Mouse (Mus musculus) G1E-ER4 (cell line): ENCODE results near the gene Opa1. TPM values are rescaled to one million over a fixed set of nuclear protein-coding genes. Genes with fewer than 3 reads are reported as not detected.

Source experiments
- GATA1 ChIP-seq: IDR thresholded peaks from one replicate; pipeline ENCODE4 v1.8.0; 2012; ENCODE audit warnings: low read length, inconsistent platforms
- polyA plus RNA-seq: library from polyadenylated mRNA; stranded (reverse); fragments of >175 nt; gene quantifications from 2 replicates; pipeline ENCODE4 v1.2.3, GENCODE M21; 2012

Opa1 gene
- polyA plus RNA-seq, 1 experiment, result 34.5 TPM

DNA sequence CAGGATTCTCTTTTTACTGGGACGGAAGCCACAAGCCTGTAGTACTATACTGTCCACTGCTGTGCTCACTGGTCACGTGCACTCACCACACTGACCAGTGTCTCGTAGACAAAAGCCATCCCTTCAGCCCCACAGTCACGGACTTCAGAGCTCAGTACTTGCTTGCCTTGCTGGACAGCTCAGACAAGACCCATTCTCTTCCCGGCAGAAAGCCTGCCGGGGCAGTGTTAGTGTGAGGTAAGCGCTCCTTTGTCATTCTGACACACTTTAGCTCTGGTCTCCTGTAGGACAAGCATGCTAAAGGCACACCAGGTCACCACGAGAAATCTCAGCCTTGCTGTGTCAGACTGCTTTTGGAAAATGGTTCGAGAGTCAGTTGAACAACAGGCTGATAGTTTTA lies 35.6 kb downstream of the Opa1 start:
- TF ChIP-seq GATA1, result no peak

DNA sequence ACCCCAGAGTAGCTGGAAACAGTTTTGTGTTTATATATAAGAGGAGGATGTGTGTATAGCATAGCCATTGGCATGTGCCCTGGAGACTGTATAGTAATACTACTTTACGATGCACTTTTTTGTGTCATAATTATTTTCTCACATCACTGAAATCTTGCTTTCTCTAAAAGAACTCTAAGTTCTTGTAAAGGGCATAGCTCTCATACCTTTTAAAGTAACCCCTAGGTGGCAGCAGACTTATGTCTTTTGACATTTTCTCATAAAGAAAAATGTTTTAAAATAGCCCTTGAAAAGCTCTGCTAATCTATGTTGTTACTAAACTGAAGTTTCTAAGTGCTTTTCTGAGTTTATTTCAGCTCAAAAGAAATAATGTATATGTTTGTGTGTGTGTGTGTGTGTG lies 49.9 kb downstream of the Opa1 start:
- TF ChIP-seq GATA1, result no peak

DNA sequence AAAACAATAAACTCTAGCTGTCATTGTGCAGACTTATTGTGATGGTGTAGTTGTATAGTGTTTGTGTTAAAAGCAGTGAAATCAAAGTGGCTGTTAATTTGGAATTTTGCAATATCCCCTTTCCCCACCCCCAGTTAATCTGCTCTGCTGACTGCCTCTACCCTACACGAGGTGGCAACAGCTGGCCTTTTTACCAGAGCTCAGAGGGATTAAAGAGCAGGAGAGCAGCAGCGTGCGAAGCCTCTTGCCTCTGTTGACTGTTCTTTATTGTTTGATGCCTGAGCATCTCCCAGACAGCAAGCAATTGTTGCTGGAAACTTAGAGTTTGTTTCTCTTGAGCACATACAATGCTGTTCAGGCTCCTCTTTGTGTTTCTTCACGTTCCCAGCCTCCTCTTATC lies 56.6 kb downstream of the Opa1 start:
- no peak for TF ChIP-seq GATA1

DNA sequence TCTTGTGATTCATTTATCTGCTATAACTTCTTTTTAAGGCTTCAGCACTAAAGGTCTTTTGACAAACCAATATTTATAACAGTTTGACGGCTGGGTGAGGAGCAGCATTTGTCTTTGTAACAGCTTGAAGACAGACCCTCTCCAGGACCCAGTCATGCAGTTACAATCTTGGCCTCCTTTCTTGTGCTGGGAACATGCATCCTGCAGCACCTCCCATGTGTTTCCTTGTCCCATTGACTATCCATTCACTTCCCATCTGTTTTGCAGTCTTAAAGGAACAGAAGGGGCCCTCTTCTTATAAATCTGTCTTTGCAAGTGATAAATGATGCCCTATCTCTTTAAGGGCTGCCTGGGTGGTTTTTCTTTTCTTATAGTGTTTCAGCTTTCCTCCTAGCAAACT lies 63.2 kb downstream of the Opa1 start:
- no peak for TF ChIP-seq GATA1

DNA sequence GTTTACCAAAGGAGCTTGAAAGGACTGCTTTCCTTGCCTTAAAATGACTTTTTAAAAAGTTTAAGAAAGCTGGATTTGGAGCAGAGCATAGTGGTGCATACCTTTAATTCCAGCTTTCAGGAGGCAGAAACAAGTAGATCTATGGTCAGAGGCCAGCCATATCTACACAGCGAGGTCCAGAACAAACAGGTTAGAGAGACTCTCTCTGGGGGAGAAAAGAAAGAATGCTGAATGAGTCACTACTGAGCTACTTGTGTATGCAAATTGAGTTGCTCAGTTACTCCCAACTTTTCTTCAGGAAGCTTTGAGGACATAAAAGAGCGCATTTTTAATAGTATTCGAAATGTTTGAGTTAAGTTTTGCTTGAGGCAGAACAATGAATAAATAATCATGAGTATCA lies 65.7 kb downstream of the Opa1 start:
- TF ChIP-seq GATA1, result no peak

DNA sequence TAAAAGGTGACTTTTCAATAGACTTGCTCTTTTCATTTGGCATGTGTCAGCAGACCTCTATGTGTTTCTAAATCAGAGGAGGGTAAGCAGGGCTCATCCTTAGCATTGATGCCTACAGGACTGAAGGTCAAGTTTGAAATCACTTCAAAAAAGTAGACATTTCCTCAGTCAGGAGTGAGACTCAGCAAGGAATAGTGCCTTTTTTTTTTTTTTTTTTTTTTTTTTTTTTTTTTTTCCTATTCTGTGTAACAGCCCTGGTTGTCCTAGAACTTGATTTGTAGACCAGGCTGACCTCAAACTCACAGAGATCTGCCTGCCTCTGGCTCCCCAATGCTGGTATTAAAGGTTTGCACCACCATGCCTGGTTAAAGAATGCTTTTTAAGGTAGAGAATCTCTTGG lies 67.1 kb downstream of the Opa1 start:
- TF ChIP-seq GATA1, result no peak

DNA sequence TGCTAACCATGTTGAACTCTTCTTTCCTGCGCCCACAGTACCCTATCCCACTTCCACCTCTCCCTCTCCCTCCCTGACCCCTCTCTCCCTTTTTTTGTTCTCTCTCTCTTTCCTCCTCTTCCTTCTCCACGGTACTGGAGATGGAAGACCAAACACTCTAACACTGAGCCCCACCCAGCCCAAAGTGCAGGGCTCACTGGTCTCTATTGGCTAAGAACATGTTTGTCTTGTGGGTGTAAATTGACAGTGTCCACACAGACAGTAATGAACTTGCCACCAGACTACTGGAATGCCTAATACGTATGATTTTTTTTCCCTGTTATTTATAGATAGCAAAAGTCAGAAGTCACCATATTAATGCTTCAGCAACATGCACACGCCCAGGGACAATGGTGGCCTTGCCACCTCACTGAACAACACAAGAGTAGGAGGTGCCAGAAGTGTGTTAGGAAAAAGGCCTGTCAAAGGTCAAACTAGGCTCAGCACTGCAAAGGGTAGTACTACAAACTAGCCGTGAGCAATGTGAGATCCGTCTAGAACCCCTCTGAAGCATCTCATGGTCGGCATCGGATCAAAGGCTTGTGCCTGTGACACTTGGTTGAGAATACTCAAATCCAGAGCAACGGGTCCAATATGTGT lies 77.2 kb downstream of the Opa1 start:
- TF ChIP-seq GATA1, result no peak

DNA sequence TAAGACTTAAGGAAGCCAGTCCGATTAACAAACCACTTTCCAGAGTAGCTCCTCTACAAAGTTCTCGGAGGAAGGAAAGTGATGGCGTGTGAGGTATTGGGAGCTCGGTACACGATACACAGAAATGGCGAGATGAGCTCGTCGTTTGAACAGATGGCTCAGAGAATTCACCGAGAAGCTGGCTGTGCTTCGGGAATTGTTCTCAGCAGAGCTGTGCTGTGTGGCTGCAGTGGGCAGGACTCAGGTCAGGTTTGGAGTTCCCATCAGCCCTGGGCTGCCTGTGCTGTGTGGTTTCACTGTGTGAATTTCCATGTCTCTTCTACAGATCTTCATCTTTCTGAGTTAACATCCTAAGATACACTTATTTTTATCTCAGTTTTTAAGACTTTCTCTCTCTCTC lies 77.8 kb downstream of the Opa1 start:
- no peak for TF ChIP-seq GATA1

DNA sequence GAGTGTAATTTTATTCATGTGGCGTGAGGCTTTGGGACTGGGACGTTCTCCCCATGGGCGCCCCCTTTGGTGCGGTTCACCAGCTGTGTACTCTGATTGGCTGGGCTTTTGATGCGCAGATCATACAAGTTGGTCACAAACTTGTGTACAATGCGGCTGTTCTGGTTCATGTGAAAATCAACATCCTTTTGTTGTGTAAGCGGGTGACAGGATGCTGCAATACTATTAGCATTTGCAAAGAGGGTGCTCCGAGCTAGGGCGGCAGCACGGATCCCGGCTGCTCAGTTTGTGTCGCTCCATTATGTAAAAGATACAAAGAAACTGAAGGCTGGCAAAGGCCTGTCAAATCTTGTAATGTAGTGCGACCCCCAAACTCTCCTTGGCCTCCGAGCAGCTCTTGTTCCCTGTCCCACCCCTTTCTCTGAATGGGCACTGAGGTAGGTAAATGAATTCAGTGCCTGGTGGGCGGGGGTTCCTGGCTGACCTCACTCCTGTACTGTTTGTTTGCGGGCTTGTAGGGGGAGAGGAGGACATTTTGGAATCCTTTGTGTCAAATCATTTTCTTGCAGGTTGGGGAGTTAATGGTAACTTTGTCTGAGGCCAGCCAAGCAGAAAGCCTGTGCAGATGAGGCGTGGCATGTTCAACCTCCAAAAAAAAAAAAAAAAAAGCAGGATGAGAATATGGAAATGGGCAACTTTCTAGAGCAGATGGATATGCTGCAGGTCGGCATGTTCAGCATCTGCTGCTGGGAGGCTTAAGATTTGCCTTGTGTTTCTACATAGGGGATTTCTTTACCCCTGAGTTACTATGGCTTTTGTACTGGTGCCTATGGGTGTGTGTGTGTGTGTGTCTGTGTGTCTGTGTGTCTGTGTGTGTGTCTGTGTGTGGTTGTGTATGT lies 78.8 kb downstream of the Opa1 start:
- TF ChIP-seq GATA1, result no peak

DNA sequence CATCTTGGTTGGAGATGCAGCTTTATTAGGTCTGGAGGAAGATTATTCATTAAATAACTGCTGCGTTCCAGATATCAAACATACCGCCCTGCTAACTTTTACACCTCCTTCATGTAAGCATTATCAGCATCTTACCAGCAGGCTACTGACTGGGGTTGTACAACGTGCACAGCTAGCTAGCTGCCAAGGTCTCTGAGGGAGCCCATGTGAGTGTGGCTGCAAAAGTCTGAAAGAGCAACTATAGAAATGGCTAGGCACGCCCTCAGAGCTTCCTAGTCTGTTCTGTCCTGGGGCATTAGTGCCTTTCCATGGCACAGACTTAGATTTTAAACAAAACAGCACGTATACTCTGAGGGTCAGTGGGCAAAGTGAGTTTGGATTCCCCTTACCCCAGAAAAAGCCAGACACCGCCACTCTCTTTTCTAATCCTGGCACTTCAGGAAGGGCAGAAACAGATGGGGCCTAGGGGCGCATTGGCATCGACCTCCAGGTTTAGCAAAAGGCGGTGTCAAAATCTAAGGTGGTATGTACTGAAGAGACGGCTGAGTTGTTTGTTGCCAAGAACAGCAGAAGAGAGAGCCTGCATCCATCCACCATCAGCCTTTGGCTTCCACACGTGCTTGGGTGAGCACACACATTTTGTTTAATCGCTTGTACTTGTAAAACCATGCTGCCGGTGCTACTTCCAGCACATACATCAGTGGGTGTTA lies 80.1 kb downstream of the Opa1 start:
- TF ChIP-seq GATA1, result no peak

DNA sequence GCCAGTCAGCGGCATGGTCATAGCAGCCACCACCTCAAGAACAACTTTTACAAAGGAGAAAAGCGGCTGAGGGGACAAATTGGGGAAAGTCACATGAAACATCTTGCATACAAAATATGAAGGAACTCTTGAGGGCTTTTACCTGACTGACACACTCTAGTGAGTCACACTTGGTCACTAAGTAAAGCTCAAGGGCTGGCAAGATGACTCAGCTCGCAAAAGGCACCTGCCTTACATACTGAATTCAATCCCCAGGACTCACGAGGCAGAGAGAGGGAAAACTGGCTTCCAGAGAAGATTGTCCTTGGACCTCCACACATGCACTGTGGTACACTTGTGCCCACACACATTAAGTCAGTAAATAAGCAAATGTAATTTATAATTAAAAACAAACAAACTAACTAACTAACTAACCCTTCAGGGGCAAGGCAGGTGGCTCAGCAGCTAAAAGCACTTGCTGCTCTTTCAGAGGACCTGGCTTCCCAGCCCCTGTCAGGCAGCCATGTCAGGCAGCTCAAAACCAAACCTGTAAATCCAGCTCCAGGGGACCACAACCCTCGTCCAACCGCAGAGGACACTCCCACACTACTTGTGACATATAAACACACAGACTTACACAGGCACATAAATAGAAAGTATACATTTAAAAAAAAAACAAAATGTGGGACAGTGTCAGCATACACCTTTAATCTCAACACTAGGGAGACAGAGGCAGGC lies 84.1 kb downstream of the Opa1 start:
- no peak for TF ChIP-seq GATA1

DNA sequence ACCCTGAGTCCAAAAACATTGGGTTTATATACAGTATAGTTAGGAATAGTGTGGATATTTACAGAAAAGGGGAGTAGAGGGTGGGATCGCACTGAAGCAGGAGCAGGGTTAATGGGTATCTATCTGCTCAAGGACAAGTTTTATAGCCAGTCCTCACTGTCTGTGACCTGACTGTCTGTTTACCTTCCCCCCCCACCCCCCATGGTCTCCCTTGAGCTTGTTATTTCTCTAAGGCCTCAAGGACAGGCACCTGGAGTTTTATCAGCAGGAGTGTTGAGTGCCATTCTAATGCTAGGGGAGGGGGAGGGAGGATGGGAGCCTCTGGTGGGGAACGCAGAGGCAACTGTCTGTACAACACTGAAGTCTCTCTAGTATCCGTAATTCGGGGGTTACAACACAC lies 85.3 kb downstream of the Opa1 start:
- no peak for TF ChIP-seq GATA1

DNA sequence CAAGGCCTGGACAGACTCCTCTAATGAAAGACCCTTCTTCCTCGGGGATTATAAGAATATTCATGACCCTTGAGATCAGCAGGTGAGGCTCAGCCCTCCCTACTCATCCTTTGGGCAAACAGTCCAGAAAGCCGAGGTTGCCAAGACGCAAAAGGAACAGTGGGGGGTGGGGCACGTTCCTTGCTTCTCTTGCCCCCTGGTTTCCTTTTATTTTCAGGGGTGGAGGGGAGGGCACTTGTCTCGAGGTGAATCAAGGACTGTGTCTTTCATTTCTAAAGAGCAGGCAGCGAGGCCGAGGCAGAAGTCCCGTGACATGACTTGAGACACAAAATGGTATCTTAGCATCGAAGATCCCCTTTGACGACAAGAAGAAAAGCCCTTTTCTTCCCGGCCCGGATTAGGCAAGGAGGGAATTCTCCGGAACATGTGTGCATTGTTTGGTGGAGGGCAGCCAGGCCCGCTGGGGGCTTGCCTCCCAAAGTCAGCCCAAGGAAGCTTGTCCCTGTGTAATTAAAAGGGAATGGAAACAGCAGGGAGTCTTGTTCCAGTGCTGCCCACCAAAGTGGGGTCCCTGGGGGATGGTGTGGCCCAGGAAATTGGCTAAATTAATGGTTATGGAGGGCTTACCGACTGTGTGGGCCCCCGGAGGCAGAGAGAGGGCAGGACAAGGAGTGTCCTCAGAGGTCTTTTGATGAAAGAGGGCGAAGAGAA lies 88.0 kb downstream of the Opa1 start:
- TF ChIP-seq GATA1, result no peak

DNA sequence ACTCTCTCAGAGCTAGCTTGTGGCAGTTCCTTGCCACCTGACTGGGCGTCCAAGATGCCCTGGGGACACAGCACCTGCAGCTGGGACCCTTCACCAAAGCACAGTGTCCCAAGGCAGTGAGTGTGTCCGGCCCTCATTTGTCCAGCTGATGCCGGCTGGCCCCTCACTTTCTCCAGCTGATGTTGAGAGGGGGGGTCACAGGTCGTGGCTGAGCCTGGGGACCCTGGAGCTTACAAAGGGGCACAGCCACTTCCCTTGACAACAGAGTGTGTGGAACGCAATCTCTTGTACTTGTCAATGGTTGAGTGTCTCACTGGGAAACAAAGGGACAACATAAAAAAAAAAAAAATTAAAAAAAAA lies 88.5 kb downstream of the Opa1 start:
- TF ChIP-seq GATA1, result no peak

DNA sequence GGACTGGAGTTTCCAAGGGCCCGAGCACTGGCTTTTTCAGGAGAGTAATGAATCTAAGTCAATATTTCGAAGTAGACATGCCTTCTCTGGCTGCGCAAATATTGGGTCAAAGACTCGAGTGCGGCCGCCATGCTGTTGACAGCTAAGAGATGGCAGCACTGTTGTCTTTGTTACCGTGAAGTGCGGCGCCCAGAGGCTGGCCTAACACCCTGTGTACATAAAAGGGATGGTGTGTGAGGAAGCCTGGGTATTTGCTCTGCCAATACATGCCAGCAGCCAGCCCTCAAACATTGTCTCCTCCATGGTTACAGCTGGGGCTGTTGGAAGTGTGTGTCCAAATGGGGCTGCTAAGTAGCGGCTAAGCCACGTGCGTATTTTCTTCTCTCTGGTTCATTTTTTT lies 89.3 kb downstream of the Opa1 start:
- TF ChIP-seq GATA1, result no peak
